Mouse (Mus musculus): ENCODE results near the gene Glipr2.

DNA sequence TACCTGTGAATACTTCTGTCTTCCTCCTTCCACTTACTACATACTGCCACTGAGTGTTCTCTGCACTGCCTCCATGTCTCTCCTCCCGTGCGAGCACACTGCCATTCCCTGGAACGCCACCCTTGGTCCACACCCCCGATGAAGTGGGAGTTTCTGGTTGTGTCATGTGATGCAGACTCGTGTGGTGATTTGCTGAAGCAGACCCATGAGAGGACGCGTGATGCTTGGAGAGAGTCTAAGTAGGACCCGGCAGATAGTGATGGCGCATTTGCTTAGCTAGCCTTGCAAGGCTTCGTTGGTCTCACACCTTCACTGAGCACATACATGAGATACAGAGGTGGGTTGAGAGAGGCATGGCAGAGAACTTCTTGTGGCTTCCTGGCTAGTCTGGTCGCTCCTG, 35.9 kb downstream of the Glipr2 start:
- TF ChIP-seq CTCF (conservative IDR thresholded peaks at IDR 0.05 in 1 of 2, IDR thresholded peaks at IDR 0.05 in 1 of 2; ENCODE audit: low read depth in 2 of 2, low read length in 2 of 2) (no peak), CHD2 (IDR thresholded peaks at IDR 0.05; ENCODE audit: low read length) (no peak), MEF2A (IDR thresholded peaks at IDR 0.05; ENCODE audit: borderline replicate concordance, low read depth, low read length) (no peak), MAZ (IDR thresholded peaks at IDR 0.05; ENCODE audit: low read depth, low read length) (no peak), MAX (IDR thresholded peaks at IDR 0.05; ENCODE audit: low read length) (no peak), HCFC1 (IDR thresholded peaks at IDR 0.05; ENCODE audit: low read depth, low read length) (no peak)

Measured in CH12.LX (cell line).